Mouse (Mus musculus): ENCODE data around the gene Hist2h2aa2. TPM values are rescaled to one million over a fixed set of nuclear protein-coding genes. Genes with fewer than 3 reads are reported as not detected.

Hist2h2aa2 gene
- total RNA-seq, 2 experiments from 2014 or later: 208 to 213 TPM

GRCm38 (mm10) chr3:96268051-96268775 is 28.1 kb upstream of the Hist2h2aa2 start, which contains the start of gene Hist2h3b:
Gene Hist2h3b, plus strand, starts transcription at chr3:96268654.
- H3K27ac ChIP-seq: peak within 1 kb of the TSS; percentile 92
- H3K4me3 ChIP-seq: peak within 1 kb of the TSS; percentile 81
- peak; percentile 76 to 86 for DNase-seq (ENCODE audit: low spot score in 2 of 2)
- TF ChIP-seq CTCF (conservative IDR thresholded peaks at IDR 0.05): peak; percentile 6; the same call in 1 of the 2 replicates

- DNase-seq (ENCODE audit: low spot score in 2 of 2): no peak
- Histone ChIP-seq H3K4me3 (peak overlapping the region; percentile 51; the same call in 1 of the 2 replicates), H3K27ac (peak overlapping the region; percentile 92)
- no peak for TF ChIP-seq CTCF (conservative IDR thresholded peaks at IDR 0.05)
Measured at GRCm38 (mm10) chr3:96267541-96267940, 27.5 kb upstream of the Hist2h2aa2 start.

- TF ChIP-seq CTCF (conservative IDR thresholded peaks at IDR 0.05): no peak
- no peak for DNase-seq (ENCODE audit: low spot score in 2 of 2)
- H3K4me3 ChIP-seq: no peak overlapping the region
- H3K27ac ChIP-seq: no peak overlapping the region
Measured at GRCm38 (mm10) chr3:96266132-96266710, 26.1 kb upstream of the Hist2h2aa2 start.

GRCm38 (mm10) chr3:96264404-96264949 is 24.4 kb upstream of the Hist2h2aa2 start:
- TF ChIP-seq CTCF (conservative IDR thresholded peaks at IDR 0.05): no peak
- Histone ChIP-seq H3K4me3 (no peak overlapping the region; the same call in 1 of the 2 replicates), H3K27ac (peak overlapping the region; percentile 99)
- DNase-seq (ENCODE audit: low spot score in 2 of 2): no peak

GRCm38 (mm10) chr3:96263558-96264403 is 23.7 kb upstream of the Hist2h2aa2 start:
- DNase-seq (ENCODE audit: low spot score in 2 of 2): no peak
- H3K4me3 ChIP-seq: peak overlapping the region; percentile 68
- TF ChIP-seq CTCF (conservative IDR thresholded peaks at IDR 0.05): no peak
- peak overlapping the region; percentile 99 for H3K27ac ChIP-seq

- peak; percentile 83 for TF ChIP-seq CTCF (conservative IDR thresholded peaks at IDR 0.05)
- Histone ChIP-seq H3K4me3 (peak within 1 kb of the TSS; percentile 68), H3K27ac (peak within 1 kb of the TSS; percentile 99)
- peak; percentile 97 to 98 for DNase-seq (ENCODE audit: low spot score in 2 of 2)
Measured at GRCm38 (mm10) chr3:96262979-96263550, 23.0 kb upstream of the Hist2h2aa2 start, which contains the start of gene Hist2h4. Gene Hist2h4, minus strand, starts transcription at chr3:96263311.

GRCm38 (mm10) chr3:96262216-96262875 is 22.3 kb upstream of the Hist2h2aa2 start:
- H3K27ac ChIP-seq: peak overlapping the region; percentile 99
- peak overlapping the region; percentile 68 for H3K4me3 ChIP-seq
- DNase-seq (ENCODE audit: low spot score in 2 of 2): peak; percentile 70 to 88
- no peak for TF ChIP-seq CTCF (conservative IDR thresholded peaks at IDR 0.05)

- H3K27ac ChIP-seq: peak overlapping the region; percentile 99
- no peak for DNase-seq (ENCODE audit: low spot score in 2 of 2)
- peak; percentile 53 for TF ChIP-seq CTCF (conservative IDR thresholded peaks at IDR 0.05)
- H3K4me3 ChIP-seq: peak overlapping the region; percentile 68
Measured at GRCm38 (mm10) chr3:96261623-96262022, 21.5 kb upstream of the Hist2h2aa2 start.

GRCm38 (mm10) chr3:96260220-96260619 is 20.1 kb upstream of the Hist2h2aa2 start:
- no peak for TF ChIP-seq CTCF (conservative IDR thresholded peaks at IDR 0.05)
- H3K4me3 ChIP-seq: no peak overlapping the region
- H3K27ac ChIP-seq: no peak overlapping the region
- no peak for DNase-seq (ENCODE audit: low spot score in 2 of 2)

- no peak overlapping the region for H3K4me3 ChIP-seq
- H3K27ac ChIP-seq: no peak overlapping the region
- no peak for TF ChIP-seq CTCF (conservative IDR thresholded peaks at IDR 0.05)
- DNase-seq (ENCODE audit: low spot score in 2 of 2): no peak
Measured at GRCm38 (mm10) chr3:96257190-96257589, 17.1 kb upstream of the Hist2h2aa2 start.

- H3K4me3 ChIP-seq: no peak overlapping the region
- no peak for DNase-seq (ENCODE audit: low spot score in 2 of 2)
- H3K27ac ChIP-seq: no peak overlapping the region
- no peak for TF ChIP-seq CTCF (conservative IDR thresholded peaks at IDR 0.05)
Measured at GRCm38 (mm10) chr3:96255926-96256593, 16.0 kb upstream of the Hist2h2aa2 start.

Measured in layer of hippocampus, adult 2 months (tissue).